Mouse (Mus musculus) liver, embryonic 15.5 days (tissue): ENCODE data around the gene Tmem56. TPM values are rescaled to one million over a fixed set of nuclear protein-coding genes. Genes with fewer than 3 reads are reported as not detected.

ENCODE experiments used
- ATAC-seq: fragments of 200-750 bp; cut with Nextera tagmentation; 2 replicates; pipeline ENCODE4 v1.8.0; 2017; ENCODE audit warnings: moderate number of reproducible peaks, mild to moderate bottlenecking, moderate library complexity; ENCODE audit not compliant: insufficient read depth
- H3K27ac ChIP-seq: fragments of 300-500 bp; sonication (generic); replicated peaks from 2 replicates; pipeline ENCODE4 v1.5.1; 2015; ENCODE audit warnings: mild to moderate bottlenecking, inconsistent platforms
- H3K27me3 ChIP-seq: fragments of 300-500 bp; sonication (generic); 2 replicates; pipeline ENCODE4 v1.6.1; 2015; ENCODE audit warnings: mild to moderate bottlenecking, inconsistent platforms
- H3K36me3 ChIP-seq: fragments of 300-500 bp; sonication (generic); replicated peaks from 2 replicates; pipeline ENCODE4 v1.6.1; 2015; ENCODE audit warnings: moderate library complexity, mild to moderate bottlenecking, inconsistent platforms
- H3K4me1 ChIP-seq: fragments of 300-500 bp; sonication (generic); replicated peaks from 2 replicates; pipeline ENCODE4 v1.6.1; 2015; ENCODE audit warnings: inconsistent platforms
- H3K4me2 ChIP-seq: fragments of 300-500 bp; sonication (generic); 2 replicates; pipeline ENCODE4 v1.6.1; 2015; ENCODE audit warnings: moderate library complexity, mild to moderate bottlenecking, inconsistent platforms
- H3K4me3 ChIP-seq: fragments of 300-500 bp; sonication (generic); replicated peaks from 2 replicates; pipeline ENCODE4 v1.5.1; 2015; ENCODE audit warnings: mild to moderate bottlenecking, inconsistent platforms
- H3K9ac ChIP-seq: fragments of 300-500 bp; sonication (generic); 2 replicates; pipeline ENCODE4 v1.6.1; 2015; ENCODE audit warnings: moderate library complexity, mild to moderate bottlenecking, inconsistent platforms
- H3K9me3 ChIP-seq: fragments of 300-500 bp; sonication (generic); replicated peaks from 2 replicates; pipeline ENCODE4 v1.6.1; 2016; ENCODE audit warnings: inconsistent platforms
- WGBS: fragments of 180-500 bp; shearing (Covaris S2); methylation state at CpG from one replicate; pipeline ENCODE4 v1.1.7; 2015; ENCODE audit warnings: mixed read lengths; ENCODE audit not compliant: insufficient replicate concordance; 5-methylcytosine and 5-hydroxymethylcytosine counted together
- polyA plus RNA-seq: library from polyadenylated mRNA; unstranded; fragments of >200 nt; fragmentation: Nextera tagmentation; extraction: Ambion mirVana; gene quantifications from 2 replicates; pipeline ENCODE4 v1.2.1, GENCODE M21; 2015

The Tmem56 gene
- 14.9 and 15.4 TPM in 2 replicates for polyA plus RNA-seq

DNA sequence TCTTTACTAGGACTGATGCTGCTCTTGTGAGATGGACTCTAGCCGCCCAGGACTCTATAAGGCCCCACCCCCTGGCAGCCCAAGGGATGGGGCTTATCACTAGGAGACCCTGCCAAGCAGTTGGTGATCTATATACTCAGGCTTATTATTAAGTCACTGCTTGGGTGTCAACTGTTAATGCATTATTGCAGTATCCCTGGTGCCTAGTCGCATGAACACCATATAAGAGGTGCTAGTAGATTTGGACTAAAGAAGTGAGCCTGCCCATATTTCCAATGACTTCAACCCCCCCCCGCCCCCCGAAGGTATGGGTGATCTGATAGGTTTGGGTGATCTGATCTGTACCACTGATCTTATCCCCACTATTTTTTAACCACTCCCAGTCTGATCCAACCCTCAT, at the start of gene Tmem56:
Gene Tmem56, minus strand, starts transcription at position 101 of the 400 bp plus-strand sequence.
- 69% methylated on average over 4 of the region's 4 CpGs for WGBS
- peaks cover 12% of the 10 kb centered on the region for H3K4me1 ChIP-seq
- no peak within 1 kb of the TSS for H3K27ac ChIP-seq

DNA sequence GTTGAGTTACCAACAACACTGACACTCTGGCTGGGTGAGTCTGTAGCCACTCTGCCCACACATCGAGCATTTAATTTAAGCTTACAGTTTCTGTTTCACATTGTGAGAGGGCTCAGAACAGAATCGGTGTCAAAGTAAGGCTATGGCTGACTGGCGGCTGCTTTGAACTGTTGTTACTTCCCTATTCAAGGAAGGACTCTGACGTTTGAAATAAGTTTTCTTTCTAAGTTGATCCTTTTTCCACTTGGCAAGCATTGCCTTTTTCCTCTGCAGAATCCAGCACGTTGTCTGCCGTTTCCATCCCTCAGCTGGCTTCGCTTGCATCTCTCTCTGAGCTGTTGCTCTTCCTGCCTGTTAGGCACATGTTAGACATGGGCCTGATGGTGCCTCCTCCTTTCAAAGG, 47.3 kb upstream of the Tmem56 start:
- Histone ChIP-seq H3K27ac (no peak overlapping the region), H3K4me2 (no peak overlapping the region; the same call in 1 of the 2 replicates)
- no peak for ATAC-seq

More for the DNA sequence above, at the start of gene Tmem56:
- no peaks in the 10 kb centered on the region for H3K9me3 ChIP-seq
- H3K4me2 ChIP-seq, result no peak within 1 kb of the TSS
- no peak within 1 kb of the TSS for H3K9ac ChIP-seq
- H3K36me3 ChIP-seq, result no peaks in the 10 kb centered on the region
- H3K27me3 ChIP-seq, result no peaks in the 10 kb centered on the region
- no peak for ATAC-seq
- H3K4me3 ChIP-seq, result no peak within 1 kb of the TSS

DNA sequence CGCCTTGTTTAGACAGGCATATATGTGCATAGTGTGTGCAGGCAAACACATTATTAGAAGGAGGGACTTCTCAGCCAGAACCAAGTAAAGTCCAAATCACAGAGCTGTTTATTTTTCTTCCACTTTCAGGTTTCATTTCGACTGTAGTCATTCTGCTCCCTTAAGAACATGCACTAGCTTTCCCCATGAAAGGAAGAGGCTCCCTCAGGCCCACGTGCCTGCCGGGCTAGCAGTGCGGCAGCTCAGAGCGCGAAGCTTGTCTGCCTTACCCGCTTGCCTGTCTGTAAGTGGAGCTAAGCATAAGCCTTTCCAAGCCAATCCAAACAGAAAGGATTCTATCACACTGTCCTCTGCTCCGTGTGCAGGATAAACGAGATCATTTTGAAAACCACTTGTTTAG, 46.7 kb upstream of the Tmem56 start:
- ATAC-seq, result no peak
- H3K27me3 ChIP-seq, result no peaks in the 10 kb centered on the region
- H3K9me3 ChIP-seq, result no peaks in the 10 kb centered on the region
- no peaks in the 10 kb centered on the region for H3K36me3 ChIP-seq
- no peak overlapping the region for H3K9ac ChIP-seq
- 62% methylated on average over 10 of the region's 10 CpGs for WGBS
- H3K4me1 ChIP-seq, result 0 out of 2 replicates have a peak, but pooled peaks cover 1% of the 10 kb centered on the region
- H3K4me3 ChIP-seq, result no peak overlapping the region
- H3K27ac ChIP-seq, result no peak overlapping the region
- H3K4me2 ChIP-seq, result no peak overlapping the region

More for the DNA sequence above, 47.3 kb upstream of the Tmem56 start:
- no peaks in the 10 kb centered on the region for H3K9me3 ChIP-seq
- no peak overlapping the region for H3K4me3 ChIP-seq
- WGBS, result 55% methylated on average over 7 of the region's 7 CpGs
- H3K27me3 ChIP-seq, result no peaks in the 10 kb centered on the region
- H3K4me1 ChIP-seq, result 0 out of 2 replicates have a peak, but pooled peaks cover 2% of the 10 kb centered on the region
- no peaks in the 10 kb centered on the region for H3K36me3 ChIP-seq
- no peak overlapping the region for H3K9ac ChIP-seq

DNA sequence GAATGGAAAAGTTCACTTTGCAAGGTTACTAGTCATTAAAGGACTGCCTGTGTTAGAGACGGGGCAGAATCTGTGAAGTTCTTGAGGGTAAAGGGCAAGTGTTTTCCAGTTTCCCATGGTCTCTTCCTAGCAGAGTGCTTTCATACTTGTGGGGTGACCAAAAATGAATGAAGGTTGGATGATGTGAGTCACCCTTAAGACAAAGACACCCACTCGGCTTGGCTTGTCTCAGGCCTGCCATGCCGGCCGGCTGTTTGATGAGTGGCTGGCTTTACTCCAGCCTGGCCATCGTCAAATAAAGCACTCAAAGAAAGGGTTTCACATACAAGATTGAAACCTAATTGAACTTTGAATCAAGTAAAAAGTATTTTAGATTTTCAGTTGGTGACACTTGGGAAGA, 44.5 kb upstream of the Tmem56 start:
- Histone ChIP-seq H3K27me3 (no peaks in the 10 kb centered on the region), H3K9me3 (no peaks in the 10 kb centered on the region), H3K36me3 (0 out of 2 replicates have a peak, but pooled peaks cover 3% of the 10 kb centered on the region), H3K4me3 (no peak overlapping the region), H3K4me2 (no peak overlapping the region), H3K27ac (no peak overlapping the region), H3K9ac (no peak overlapping the region), H3K4me1 (no peaks in the 10 kb centered on the region)
- ATAC-seq, result no peak
- 82% methylated on average over 5 of the region's 5 CpGs for WGBS

DNA sequence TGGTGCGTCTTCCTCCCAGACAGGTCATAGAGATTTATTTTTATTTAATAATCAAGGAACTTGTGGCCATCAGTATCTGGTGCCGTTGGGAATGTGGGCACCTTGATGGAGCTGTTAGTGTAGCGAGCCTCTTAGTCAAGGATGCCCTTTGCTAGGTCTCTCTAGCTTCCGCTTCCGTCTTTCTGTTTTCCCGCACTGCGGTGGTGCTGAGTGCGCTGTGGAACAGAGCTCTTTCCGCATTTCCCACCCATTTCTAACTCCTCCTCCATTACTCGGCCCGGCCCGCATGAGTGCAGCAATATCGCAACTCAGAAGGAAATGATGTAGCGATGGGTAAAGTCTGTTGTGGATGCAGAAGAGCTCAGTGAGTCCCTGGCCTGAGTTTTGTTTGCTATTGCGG, 40.5 kb upstream of the Tmem56 start:
- Histone ChIP-seq H3K36me3 (peaks cover 3% of the 10 kb centered on the region; the same call in 1 of the 2 replicates), H3K9ac (no peak overlapping the region), H3K4me3 (no peak overlapping the region), H3K27ac (no peak overlapping the region), H3K4me2 (no peak overlapping the region), H3K9me3 (no peaks in the 10 kb centered on the region), H3K27me3 (no peaks in the 10 kb centered on the region), H3K4me1 (no peaks in the 10 kb centered on the region)
- 89% methylated on average over 15 of the region's 15 CpGs for WGBS
- ATAC-seq, result no peak

DNA sequence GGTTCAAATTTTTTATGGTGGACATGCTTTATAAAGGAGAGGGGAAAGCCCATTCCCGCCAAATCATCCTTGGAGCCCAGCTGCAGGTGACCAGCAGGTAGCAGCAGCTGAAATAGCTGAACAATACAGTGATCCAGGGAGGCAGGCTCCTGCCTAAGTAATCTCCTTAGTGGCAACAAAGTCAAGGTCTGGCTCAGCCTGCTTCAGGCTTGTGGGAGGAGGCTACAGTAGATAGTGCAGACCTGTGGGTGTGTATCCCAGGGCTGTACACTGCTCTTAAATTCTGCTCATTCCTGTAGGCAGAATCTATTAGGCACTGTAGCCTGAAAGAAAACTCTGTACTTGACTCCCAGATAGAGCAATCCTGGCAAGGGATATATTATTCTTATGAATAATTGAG, 38.0 kb upstream of the Tmem56 start:
- Histone ChIP-seq H3K4me2 (no peak overlapping the region), H3K27ac (no peak overlapping the region), H3K9ac (no peak overlapping the region), H3K9me3 (no peaks in the 10 kb centered on the region), H3K36me3 (peaks cover 3% of the 10 kb centered on the region; the same call in 1 of the 2 replicates), H3K4me3 (no peak overlapping the region), H3K27me3 (no peaks in the 10 kb centered on the region), H3K4me1 (no peaks in the 10 kb centered on the region)
- no peak for ATAC-seq
- WGBS, result 68% methylated on average over 1 of the region's 1 CpGs

DNA sequence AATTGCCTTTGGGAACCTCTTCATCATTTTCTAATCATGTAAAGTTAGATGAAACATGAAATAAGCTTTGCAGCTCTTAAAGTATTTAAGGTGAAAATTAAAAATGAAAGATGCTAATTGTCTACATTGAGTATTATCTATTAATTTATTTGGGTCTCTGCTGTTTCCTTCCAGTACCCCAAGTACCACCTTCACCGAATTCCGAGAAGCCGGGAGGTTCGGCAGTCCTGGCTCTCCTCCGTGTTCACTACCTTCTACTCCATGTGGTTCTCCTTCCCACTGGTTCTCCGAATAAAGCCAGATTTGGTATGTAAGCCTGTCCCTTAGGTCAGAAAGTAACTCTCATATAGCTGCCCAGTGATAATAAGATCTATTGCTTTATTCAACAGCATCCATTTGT, 37.0 kb upstream of the Tmem56 start:
- Histone ChIP-seq H3K9me3 (no peaks in the 10 kb centered on the region), H3K4me2 (no peak overlapping the region), H3K9ac (no peak overlapping the region), H3K27ac (no peak overlapping the region), H3K36me3 (peaks cover 3% of the 10 kb centered on the region; the same call in 1 of the 2 replicates), H3K4me1 (no peaks in the 10 kb centered on the region), H3K4me3 (no peak overlapping the region), H3K27me3 (no peaks in the 10 kb centered on the region)
- WGBS, result 89% methylated on average over 6 of the region's 6 CpGs
- ATAC-seq, result no peak

DNA sequence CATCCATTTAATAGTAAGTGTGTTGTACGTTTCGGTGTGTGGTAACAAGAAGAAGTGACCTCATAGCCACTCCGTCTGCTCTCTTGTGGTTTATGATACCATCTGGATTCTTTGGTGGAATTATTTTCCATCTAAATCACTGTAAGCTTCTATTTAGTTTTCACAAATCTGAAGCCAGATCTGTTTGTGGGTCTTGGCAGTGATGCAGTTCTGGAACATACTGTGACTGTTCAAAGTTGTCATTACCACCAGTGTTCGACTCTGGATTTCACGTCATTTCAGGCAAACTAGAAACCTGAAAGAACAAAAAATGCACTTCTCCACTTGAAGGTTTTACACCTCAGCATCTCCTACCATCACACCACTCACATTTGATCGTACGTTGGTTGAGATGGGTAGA, 32.6 kb upstream of the Tmem56 start:
- Histone ChIP-seq H3K36me3 (no peaks in the 10 kb centered on the region; the same call in 1 of the 2 replicates), H3K9ac (no peak overlapping the region), H3K4me3 (no peak overlapping the region), H3K27ac (no peak overlapping the region), H3K27me3 (no peaks in the 10 kb centered on the region), H3K4me2 (no peak overlapping the region), H3K4me1 (no peaks in the 10 kb centered on the region; the same call in 1 of the 2 replicates), H3K9me3 (no peaks in the 10 kb centered on the region)
- ATAC-seq, result no peak
- 83% methylated on average over 7 of the region's 7 CpGs for WGBS

DNA sequence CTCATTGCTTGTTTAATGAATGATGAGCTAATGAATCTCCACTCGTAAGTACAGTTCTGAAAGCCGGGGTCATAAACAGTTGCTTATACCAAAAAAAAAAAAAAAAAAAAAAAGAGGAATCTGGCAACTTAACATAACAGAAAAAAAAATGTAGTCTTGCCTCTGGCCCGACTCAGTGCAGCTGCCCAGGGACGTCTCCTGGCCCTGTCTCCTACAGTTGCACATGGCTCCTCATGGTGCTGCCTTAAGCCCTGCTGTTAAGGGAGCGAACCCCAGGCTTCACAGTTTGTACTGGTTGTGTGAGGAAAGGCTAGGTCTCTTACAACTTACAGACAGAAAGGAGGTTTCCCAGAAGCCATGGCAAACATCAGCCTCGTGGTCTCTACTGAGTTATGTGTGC, 31.3 kb upstream of the Tmem56 start:
- Histone ChIP-seq H3K4me3 (no peak overlapping the region), H3K4me1 (peaks cover 4% of the 10 kb centered on the region), H3K9ac (no peak overlapping the region), H3K27ac (no peak overlapping the region), H3K4me2 (no peak overlapping the region), H3K27me3 (no peaks in the 10 kb centered on the region), H3K9me3 (no peaks in the 10 kb centered on the region), H3K36me3 (no peaks in the 10 kb centered on the region; the same call in 1 of the 2 replicates)
- no peak for ATAC-seq
- WGBS, result 63% methylated on average over 6 of the region's 6 CpGs

DNA sequence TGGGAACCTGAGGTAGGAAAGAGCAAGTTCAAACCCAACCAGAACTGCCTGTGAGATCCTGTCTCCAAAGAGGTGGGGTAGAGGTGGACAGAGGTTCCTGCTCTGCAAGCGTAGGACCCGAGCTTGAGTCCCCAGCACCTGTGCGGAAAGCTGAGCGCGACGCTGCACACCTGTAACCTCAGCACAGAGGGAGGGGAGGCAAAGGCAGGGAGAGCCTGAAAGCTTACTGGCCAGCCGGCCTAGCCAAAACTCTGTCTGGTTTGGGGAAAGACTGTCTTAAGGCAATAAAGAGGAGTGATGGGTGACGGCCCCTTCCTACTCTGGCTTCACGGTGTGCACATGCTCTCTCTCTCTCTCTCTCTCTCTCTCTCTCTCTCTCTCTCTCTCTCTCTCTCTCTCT, 30.1 kb upstream of the Tmem56 start:
- WGBS, result 82% methylated on average over 9 of the region's 9 CpGs
- Histone ChIP-seq H3K4me1 (peaks cover 8% of the 10 kb centered on the region), H3K9me3 (no peaks in the 10 kb centered on the region), H3K4me2 (no peak overlapping the region), H3K27ac (no peak overlapping the region), H3K4me3 (no peak overlapping the region), H3K27me3 (no peaks in the 10 kb centered on the region), H3K36me3 (no peaks in the 10 kb centered on the region; the same call in 1 of the 2 replicates), H3K9ac (no peak overlapping the region)
- ATAC-seq, result no peak

DNA sequence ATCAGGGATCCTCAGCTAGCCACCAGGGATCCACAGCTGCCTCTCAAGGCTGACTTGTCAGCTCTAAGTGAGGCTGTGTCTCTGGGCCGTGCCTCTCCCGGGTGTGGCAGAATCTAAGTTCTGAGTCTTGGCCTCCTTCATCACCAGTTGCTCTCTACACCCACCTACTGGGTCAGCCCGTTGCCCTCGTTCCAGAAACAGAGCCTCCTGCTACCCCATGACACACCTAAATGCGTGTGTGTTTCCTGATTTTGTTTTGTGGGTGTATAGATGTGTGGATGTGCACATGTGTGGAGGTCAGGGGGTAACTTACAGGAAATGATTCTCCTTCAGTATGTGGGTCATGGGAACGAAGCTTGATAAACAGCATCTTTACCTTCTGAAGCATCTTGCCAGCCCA, 29.5 kb upstream of the Tmem56 start:
- WGBS, result 59% methylated on average over 6 of the region's 6 CpGs
- H3K27me3 ChIP-seq, result no peaks in the 10 kb centered on the region
- no peaks in the 10 kb centered on the region; the same call in 1 of the 2 replicates for H3K36me3 ChIP-seq
- no peak overlapping the region for H3K4me2 ChIP-seq
- H3K4me1 ChIP-seq, result peaks cover 8% of the 10 kb centered on the region
- H3K9ac ChIP-seq, result no peak overlapping the region
- no peak for ATAC-seq
- no peak overlapping the region for H3K4me3 ChIP-seq
- no peak overlapping the region for H3K27ac ChIP-seq
- H3K9me3 ChIP-seq, result no peaks in the 10 kb centered on the region
